ENCODE assay signal across 34 mouse cellular contexts in the genomic region with DNA sequence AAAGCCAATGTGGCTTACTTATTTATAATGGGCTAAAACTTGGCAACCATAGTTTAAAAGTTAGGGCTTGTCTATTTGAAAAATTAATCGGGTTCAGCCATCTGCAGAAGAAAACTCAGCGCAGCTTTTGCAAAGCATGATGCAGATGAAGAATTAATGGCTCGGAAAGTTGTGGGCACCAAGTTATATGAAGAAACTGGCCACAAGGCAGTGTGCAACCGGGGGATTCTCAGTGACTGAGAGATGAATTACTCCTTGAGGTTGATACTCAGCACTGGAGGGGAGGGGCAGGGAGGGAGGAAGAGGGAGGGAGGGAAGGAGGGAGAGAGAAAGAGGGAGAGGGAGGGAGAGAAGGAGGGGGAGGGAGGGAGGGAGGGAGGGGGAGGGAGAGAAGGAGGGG. TPM values are rescaled to one million over a fixed set of nuclear protein-coding genes. Genes with fewer than 3 reads are reported as not detected.
"Had no signal": no experiment of that assay in that cellular context is flagged by ENCODE, and none has a peak within 500 bp of the region (broad histone marks: within the 10 kb centered on the region; RNA-seq: fewer than 3 reads in every experiment).

No protein-coding gene starts in this region.

- H3K27me3 ChIP-seq: limb, embryonic 12.5 days; limb, embryonic 13.5 days; limb, embryonic 15.5 days; liver, embryonic 12.5 days; liver, embryonic 13.5 days; liver, embryonic 15.5 days; lung, embryonic 15.5 days; midbrain, embryonic 12.5 days; midbrain, embryonic 13.5 days; midbrain, embryonic 15.5 days had no signal

- H3K9ac ChIP-seq: limb, embryonic 12.5 days; limb, embryonic 13.5 days; limb, embryonic 15.5 days; liver, embryonic 12.5 days; liver, embryonic 13.5 days; liver, embryonic 14.5 days; liver, embryonic 15.5 days; liver, postnatal 0 days; lung, embryonic 14.5 days; lung, embryonic 15.5 days; midbrain, embryonic 12.5 days; midbrain, embryonic 13.5 days; midbrain, embryonic 15.5 days had no signal

- H3K4me2 ChIP-seq: limb, embryonic 12.5 days; limb, embryonic 13.5 days; limb, embryonic 15.5 days; liver, embryonic 11.5 days; liver, embryonic 12.5 days; liver, embryonic 13.5 days; liver, embryonic 15.5 days; lung, embryonic 14.5 days; lung, embryonic 15.5 days; midbrain, embryonic 11.5 days; midbrain, embryonic 12.5 days; midbrain, embryonic 13.5 days; midbrain, embryonic 15.5 days had no signal

- H3K4me1 ChIP-seq: limb, embryonic 12.5 days; limb, embryonic 13.5 days; limb, embryonic 15.5 days; liver, embryonic 12.5 days; liver, embryonic 13.5 days; liver, embryonic 15.5 days; lung, embryonic 15.5 days; midbrain, embryonic 10.5 days; midbrain, embryonic 12.5 days; midbrain, embryonic 13.5 days; midbrain, embryonic 15.5 days had no signal

- H3K4me3 ChIP-seq: limb, embryonic 10.5 days; limb, embryonic 12.5 days; limb, embryonic 13.5 days; limb, embryonic 15.5 days; liver, embryonic 12.5 days; liver, embryonic 13.5 days; liver, embryonic 15.5 days; lung, embryonic 15.5 days; megakaryocyte, embryonic 14.5 days; midbrain, embryonic 10.5 days; midbrain, embryonic 12.5 days; midbrain, embryonic 13.5 days; midbrain, embryonic 15.5 days; myocyte had no signal

- H3K27ac ChIP-seq: limb, embryonic 10.5 days; limb, embryonic 12.5 days; limb, embryonic 13.5 days; limb, embryonic 15.5 days; liver, embryonic 12.5 days; liver, embryonic 13.5 days; liver, embryonic 14.5 days; liver, embryonic 15.5 days; lung, embryonic 15.5 days; macrophage; midbrain, embryonic 10.5 days; midbrain, embryonic 12.5 days; midbrain, embryonic 13.5 days; midbrain, embryonic 15.5 days had no signal

- DNase-seq: left cerebral cortex, postnatal 4 days; liver; liver, embryonic 13.5 days; liver, postnatal 0 days; lung, adult 18-20 months; lung, adult 2 months; lung, embryonic 14.5 days; lung, postnatal 10 days; lung, postnatal 14 days; lung, postnatal 36 days; lung, postnatal 4 days; midbrain, embryonic 14.5 days had no signal

- H3K36me3 ChIP-seq: limb, embryonic 10.5 days; limb, embryonic 12.5 days; limb, embryonic 13.5 days; limb, embryonic 15.5 days; liver, embryonic 12.5 days; liver, embryonic 13.5 days; liver, embryonic 15.5 days; lung, embryonic 15.5 days; midbrain, embryonic 10.5 days; midbrain, embryonic 12.5 days; midbrain, embryonic 13.5 days; midbrain, embryonic 15.5 days had no signal

- H3K9me3 ChIP-seq: limb, embryonic 10.5 days; limb, embryonic 12.5 days; limb, embryonic 13.5 days; limb, embryonic 15.5 days; liver, embryonic 12.5 days; liver, embryonic 13.5 days; liver, embryonic 15.5 days; lung, embryonic 15.5 days; megakaryocyte, embryonic 14.5 days; midbrain, embryonic 10.5 days; midbrain, embryonic 12.5 days; midbrain, embryonic 13.5 days; midbrain, embryonic 15.5 days had no signal

- ATAC-seq: liver, embryonic 12.5 days; liver, postnatal 0 days; lung, postnatal 0 days; midbrain, embryonic 13.5 days; midbrain, embryonic 15.5 days; midbrain, embryonic 16.5 days had no signal

RNA-seq across cellular contexts. Expression of a gene that starts 37.4 kb away (rescaled TPM):
- polyA plus RNA-seq: liver, embryonic 12.5 days; liver, embryonic 13.5 days; liver, embryonic 14.5 days; liver, embryonic 15.5 days; liver, embryonic 16.5 days; macrophage; midbrain, embryonic 12.5 days had no signal

RNA-seq across cellular contexts. Expression of a gene that starts 44.7 kb away (rescaled TPM):
- polyA plus RNA-seq: liver, adult 2 months; liver, embryonic 12.5 days; liver, embryonic 13.5 days; liver, embryonic 14.5 days; liver, embryonic 15.5 days; liver, embryonic 16.5 days; lung, adult 2 months; lung, embryonic 14.5 days; lung, embryonic 15.5 days; lung, postnatal 0 days; macrophage; midbrain, embryonic 11.5 days; midbrain, embryonic 12.5 days; myocyte; neural tube, embryonic 11.5 days had no signal
